Mouse (Mus musculus) right cerebral cortex, postnatal 4 days (tissue): ENCODE data around the gene Apoh.

ENCODE experiments used
- DNase-seq: peaks from one replicate; pipeline ENCODE4 v3.0.0-alpha.2; 2022

Apoh gene

DNA sequence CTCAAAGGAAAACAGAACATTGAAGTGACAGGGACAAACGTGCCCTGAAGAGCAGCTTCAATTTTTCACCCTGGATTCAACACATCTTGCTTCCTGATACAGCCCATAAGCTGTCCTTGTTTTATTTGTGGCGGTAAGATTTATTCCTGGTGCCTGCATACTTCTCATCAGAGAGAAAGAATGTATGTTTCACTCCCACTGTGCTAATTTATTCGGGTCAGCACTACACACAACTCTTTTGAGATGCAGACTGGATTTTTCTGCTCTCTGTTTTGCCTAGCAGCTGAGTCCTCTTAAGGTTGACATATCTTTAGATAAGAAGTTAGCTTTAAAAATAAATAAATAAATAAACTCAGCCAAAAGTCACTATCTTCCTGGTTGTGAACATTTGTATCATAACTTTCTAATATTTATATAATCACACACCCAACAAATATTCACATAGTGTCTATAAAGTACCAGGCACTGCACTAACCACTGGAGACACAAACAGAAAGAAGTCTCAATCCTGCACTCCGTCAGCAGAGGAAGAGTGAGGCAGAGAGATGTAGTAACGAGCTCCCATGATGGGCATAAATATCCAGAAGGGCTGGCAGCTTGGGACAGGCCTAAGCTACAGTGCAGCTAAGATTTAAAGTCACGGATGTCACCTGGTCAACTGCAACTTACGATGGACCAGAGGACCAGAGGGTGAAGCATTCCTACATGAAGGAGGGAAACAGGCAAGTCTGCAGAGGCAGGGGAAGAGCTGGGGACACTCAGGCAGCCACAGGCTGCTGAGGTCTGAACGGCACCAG, 9.4 kb upstream of the Apoh start:
- no peak for DNase-seq

- no peak for DNase-seq
These were observed 8.5 kb upstream of the Apoh start for GRCm38 (mm10) chr11:108334658-108335057.

DNA sequence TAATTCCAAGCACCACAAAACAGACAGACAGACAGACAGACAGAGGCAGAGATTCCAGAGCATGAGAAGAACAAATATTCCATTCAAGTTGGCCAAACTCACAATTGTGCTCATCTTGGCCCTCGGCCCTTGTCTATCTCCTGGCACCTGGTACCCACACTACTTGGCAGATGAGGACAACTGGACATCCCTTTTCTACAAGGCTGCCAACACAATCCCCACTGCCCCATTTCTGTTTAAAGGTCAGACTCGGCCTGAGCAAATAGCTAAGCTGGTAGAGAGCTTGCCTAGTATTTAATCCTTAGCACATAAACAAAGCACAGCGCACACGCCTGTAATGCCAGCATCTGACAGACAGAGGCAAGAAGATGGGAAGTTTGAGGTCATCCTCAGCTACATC, 7.6 kb upstream of the Apoh start:
- DNase-seq = no peak

- DNase-seq = no peak
These were observed 6.7 kb upstream of the Apoh start for GRCm38 (mm10) chr11:108336445-108336844.

- no peak for DNase-seq
These were observed 2.9 kb upstream of the Apoh start for GRCm38 (mm10) chr11:108340293-108340692.

DNA sequence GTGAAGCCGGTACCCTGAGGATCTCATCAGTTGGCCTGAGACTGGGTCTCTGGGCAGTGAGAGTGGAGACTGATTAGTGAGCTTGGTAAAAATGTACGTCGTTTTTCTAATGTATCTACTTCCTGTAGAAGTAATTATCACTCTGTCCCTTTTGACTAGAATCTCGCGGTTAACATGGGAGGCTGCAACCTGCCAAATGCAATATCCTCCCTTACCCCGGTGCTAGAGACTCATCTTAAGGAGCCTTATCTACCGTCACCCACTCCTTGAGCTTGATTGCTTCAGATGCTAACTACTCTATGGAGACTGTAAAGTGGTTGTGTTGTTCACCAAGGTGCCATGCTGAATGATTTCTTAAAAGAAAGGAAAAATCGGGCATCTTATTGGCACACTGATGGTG, 1.4 kb upstream of the Apoh start:
- DNase-seq = no peak

- DNase-seq = peak; percentile 98
These were observed 772 bp downstream of the Apoh start, which contains the start of gene Prkca for GRCm38 (mm10) chr11:108343789-108344462. Gene Prkca, minus strand, starts transcription at chr11:108343928.

DNA sequence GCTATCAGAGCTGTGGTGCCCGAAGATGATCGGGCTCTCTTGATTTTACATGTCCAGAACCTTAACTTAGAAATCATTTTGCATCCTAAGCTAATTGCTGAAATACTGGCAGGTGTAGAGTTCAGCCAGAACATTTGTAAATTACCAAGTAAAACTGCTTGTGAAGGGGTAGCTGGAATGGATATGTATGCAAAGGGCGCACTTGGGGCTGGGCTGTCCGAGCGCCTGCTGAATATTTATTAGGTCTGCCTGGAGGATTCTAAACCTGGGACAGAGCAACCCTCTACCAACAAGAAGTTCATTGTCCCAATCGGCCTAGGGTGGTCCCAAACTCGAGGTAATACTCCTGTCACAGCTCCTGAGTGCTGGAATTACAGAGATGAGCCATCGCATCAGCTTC, 1.6 kb downstream of the Apoh start:
- DNase-seq = no peak

GRCm38 (mm10) chr11:108345321-108345720, 2.2 kb downstream of the Apoh start:
- DNase-seq = no peak

DNA sequence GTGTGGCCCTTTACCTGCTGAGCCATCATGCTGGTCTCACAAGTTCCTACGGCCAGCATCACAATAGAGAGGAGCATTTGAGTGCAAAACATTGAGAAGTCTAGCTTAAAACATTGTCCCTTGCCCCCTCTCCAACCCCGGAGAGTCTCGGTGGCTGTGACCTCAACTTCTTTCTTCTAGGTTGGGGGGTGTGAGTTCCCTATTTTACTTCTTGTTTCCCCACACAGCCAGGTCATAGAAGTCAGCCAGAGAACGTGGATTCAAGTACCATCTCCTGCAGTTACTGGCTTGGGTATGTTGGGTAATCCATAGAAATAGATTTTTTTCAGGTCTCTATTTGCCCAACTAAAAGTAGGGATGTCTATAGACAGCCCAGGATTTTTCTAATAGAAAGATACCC, 7.6 kb downstream of the Apoh start:
- DNase-seq = no peak

GRCm38 (mm10) chr11:108352842-108353388, 9.8 kb downstream of the Apoh start:
- no peak for DNase-seq

DNA sequence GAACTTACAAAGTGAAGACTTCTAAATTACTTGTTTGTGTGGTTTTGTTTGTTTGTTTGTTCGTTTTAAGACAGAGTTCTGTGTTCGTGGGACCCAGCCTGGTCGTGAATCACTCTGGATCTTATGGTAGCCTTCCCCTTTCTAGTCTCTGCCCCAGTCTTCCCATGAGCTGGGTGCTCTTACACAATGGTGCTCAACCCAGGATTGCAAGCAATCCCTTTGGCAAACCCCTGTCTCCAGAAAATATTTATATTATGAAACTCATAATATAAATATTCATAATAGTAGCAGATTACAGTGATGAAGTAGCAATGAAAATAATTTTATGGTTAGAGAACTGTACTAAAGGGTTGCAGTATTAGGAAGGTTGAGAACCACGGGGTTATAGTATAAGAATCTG, 12.9 kb downstream of the Apoh start:
- DNase-seq = no peak

- no peak for DNase-seq
These were observed 15.8 kb downstream of the Apoh start for GRCm38 (mm10) chr11:108358911-108359310.

- DNase-seq = no peak
These were observed 17.8 kb downstream of the Apoh start for GRCm38 (mm10) chr11:108360983-108361382.

DNA sequence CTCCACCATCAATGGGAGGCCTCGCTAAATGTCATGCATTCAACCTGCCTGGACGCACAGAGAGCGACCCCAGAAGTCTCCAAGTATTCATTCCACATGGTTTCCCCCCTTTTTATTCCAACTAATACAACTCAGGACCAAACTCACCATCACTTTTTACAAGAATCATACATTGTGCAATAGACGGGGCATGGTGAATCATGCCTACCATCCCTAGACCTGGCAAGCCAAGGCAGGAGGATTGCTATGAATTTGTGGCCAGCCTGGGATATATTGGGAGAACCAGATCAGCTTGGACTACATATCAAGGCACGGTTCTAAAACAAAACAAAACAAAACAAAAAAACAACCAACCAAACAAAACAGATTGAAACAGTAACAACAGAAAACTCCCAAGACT, 19.8 kb downstream of the Apoh start:
- DNase-seq = no peak

DNA sequence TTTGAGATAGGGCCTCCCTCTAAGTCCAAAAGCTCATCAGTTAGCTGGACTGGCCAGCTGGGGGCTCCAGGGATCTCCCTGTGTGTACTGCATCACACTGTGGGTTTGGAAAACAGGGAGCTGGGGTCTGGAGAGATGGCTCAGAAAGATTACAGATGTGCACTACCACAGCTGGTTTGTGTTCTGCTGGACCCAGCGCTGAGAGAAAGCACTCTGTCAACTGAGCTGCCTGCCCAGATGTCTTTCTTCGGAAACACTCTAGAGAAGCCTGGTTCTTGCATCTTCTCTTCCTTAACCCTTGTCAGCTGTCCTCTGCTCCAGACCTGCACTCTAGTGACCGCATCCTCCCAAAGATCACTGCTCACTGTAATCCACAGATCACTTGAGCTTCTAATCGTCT, 20.8 kb downstream of the Apoh start:
- DNase-seq = no peak

GRCm38 (mm10) chr11:108364945-108365589, 21.9 kb downstream of the Apoh start:
- DNase-seq = no peak

GRCm38 (mm10) chr11:108365600-108365999, 22.4 kb downstream of the Apoh start:
- DNase-seq = no peak

GRCm38 (mm10) chr11:108367046-108367445, 23.9 kb downstream of the Apoh start:
- no peak for DNase-seq

DNA sequence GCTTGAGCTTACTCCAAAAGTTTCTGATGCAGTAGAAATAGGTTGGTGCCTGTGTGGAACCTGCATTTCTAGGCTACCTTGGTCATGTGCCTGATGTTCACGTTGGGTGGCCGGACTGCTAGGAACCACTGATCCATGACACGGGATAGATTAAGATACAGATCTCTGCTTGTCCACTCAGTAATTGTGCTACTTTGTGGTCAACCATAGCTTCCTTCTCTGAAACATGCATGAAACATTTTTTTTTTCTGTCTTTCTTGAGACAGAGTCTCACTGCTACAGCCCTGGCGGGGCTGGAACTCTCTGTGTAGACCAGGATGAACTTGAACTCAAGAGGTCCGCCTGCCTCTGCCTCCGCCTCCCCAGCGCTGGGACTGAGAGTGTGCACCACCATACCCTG, 33.7 kb downstream of the Apoh start:
- no peak for DNase-seq

- DNase-seq = peak; percentile 86
These were observed 34.7 kb downstream of the Apoh start for GRCm38 (mm10) chr11:108377680-108378362.

- DNase-seq = no peak
These were observed 35.2 kb downstream of the Apoh start for GRCm38 (mm10) chr11:108378363-108378751.

DNA sequence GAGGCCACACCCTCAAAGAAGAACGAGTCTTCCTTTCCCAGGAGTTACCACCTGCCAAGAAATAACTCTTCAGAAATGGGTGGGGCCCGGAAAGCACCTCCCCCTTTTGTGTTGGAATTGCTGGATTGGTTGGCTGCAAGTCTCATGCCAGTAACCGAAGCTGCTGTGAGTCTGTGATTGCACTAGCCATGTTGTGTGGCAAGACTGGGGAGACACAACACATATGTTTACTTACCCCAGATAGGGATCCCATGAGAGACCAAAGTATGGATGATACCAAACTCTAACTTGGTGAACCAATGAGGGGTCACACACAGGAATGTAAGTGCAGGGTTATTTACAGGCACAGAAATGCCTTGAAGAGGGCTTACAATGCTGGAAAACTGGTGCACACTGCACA, 39.5 kb downstream of the Apoh start:
- no peak for DNase-seq
